Mouse (Mus musculus) induced T-regulatory cell, adult 2 months (primary cell): Measurements from ENCODE around the gene Snx29.
"Not testable (repeated sequence)": the region's sequence is repeated elsewhere in the genome, so short reads cannot be mapped to it uniquely, and the experiment has no call there.

Source experiments
- DNase-seq: peaks from one replicate; pipeline ENCODE4 v3.0.0-alpha.2; 2012; ENCODE audit warnings: low read depth

Snx29 gene

GRCm38 (mm10) chr16:11359919-11360318 is 37.2 kb downstream of the Snx29 start:
- DNase-seq: no peak

- not testable (repeated sequence) for DNase-seq
Measured at GRCm38 (mm10) chr16:11360576-11360975, 37.9 kb downstream of the Snx29 start.

- no peak for DNase-seq
Measured at GRCm38 (mm10) chr16:11365626-11366025, 42.9 kb downstream of the Snx29 start.

- no peak for DNase-seq
Measured at GRCm38 (mm10) chr16:11366851-11367250, 44.1 kb downstream of the Snx29 start.

GRCm38 (mm10) chr16:11368412-11368811 is 45.7 kb downstream of the Snx29 start:
- no peak for DNase-seq

GRCm38 (mm10) chr16:11369162-11369561 is 46.5 kb downstream of the Snx29 start:
- no peak for DNase-seq

GRCm38 (mm10) chr16:11369642-11370041 is 46.9 kb downstream of the Snx29 start:
- DNase-seq: no peak

GRCm38 (mm10) chr16:11370132-11370544 is 47.4 kb downstream of the Snx29 start:
- DNase-seq: no peak

GRCm38 (mm10) chr16:11379264-11379663 is 56.6 kb downstream of the Snx29 start:
- DNase-seq: no peak

GRCm38 (mm10) chr16:11380038-11380437 is 57.3 kb downstream of the Snx29 start:
- no peak for DNase-seq

GRCm38 (mm10) chr16:11380871-11381270 is 58.2 kb downstream of the Snx29 start:
- no peak for DNase-seq

- no peak for DNase-seq
Measured at GRCm38 (mm10) chr16:11384361-11384760, 61.7 kb downstream of the Snx29 start.

GRCm38 (mm10) chr16:11385150-11385549 is 62.4 kb downstream of the Snx29 start:
- DNase-seq: no peak

- no peak for DNase-seq
Measured at GRCm38 (mm10) chr16:11385798-11386197, 63.1 kb downstream of the Snx29 start.

GRCm38 (mm10) chr16:11386221-11386620 is 63.5 kb downstream of the Snx29 start:
- DNase-seq: no peak

GRCm38 (mm10) chr16:11388085-11388484 is 65.4 kb downstream of the Snx29 start:
- DNase-seq: no peak

- no peak for DNase-seq
Measured at GRCm38 (mm10) chr16:11389324-11389723, 66.6 kb downstream of the Snx29 start.

- no peak for DNase-seq
Measured at GRCm38 (mm10) chr16:11396570-11396969, 73.9 kb downstream of the Snx29 start.

- DNase-seq: no peak
Measured at GRCm38 (mm10) chr16:11399386-11399785, 76.7 kb downstream of the Snx29 start.

GRCm38 (mm10) chr16:11399845-11400565 is 77.3 kb downstream of the Snx29 start:
- no peak for DNase-seq

- no peak for DNase-seq
Measured at GRCm38 (mm10) chr16:11400936-11401335, 78.2 kb downstream of the Snx29 start.

- no peak for DNase-seq
Measured at GRCm38 (mm10) chr16:11405193-11405592, 82.5 kb downstream of the Snx29 start.

GRCm38 (mm10) chr16:11406201-11406600 is 83.5 kb downstream of the Snx29 start:
- DNase-seq: no peak

- DNase-seq: no peak
Measured at GRCm38 (mm10) chr16:11406622-11407021, 83.9 kb downstream of the Snx29 start.
